Comparison of ENCODE assay signal across 19 mouse cellular contexts in genomic region chr14:57712884-57713283, GRCm38 (mm10). TPM values are rescaled to one million over a fixed set of nuclear protein-coding genes. Genes with fewer than 3 reads are reported as not detected.
DNase-seq lines count a peak whose midpoint lies in the region; ATAC-seq and TF ChIP-seq lines count a peak whose summit lies in the region.
"Had no signal": no experiment of that assay in that cellular context is flagged by ENCODE, and none has a peak within 500 bp of the region (broad histone marks: within the 10 kb centered on the region; RNA-seq: fewer than 3 reads in every experiment).

No protein-coding gene starts in this region.

- no peak overlapping the region for H3K4me3 ChIP-seq in spleen, adult 2 months (ENCODE audit: extremely low read depth, insufficient read depth, insufficient read length)
- no peak overlapping the region for H3K4me3 ChIP-seq in liver, embryonic 16.5 days (ENCODE audit: low read depth, low read length)
- no peak overlapping the region for H3K4me3 ChIP-seq in small intestine, adult 2 months (ENCODE audit: low read depth, low read length)
- H3K4me3 ChIP-seq in layer of hippocampus, adult 2 months: no peak overlapping the region
- H3K4me3 ChIP-seq: midbrain, embryonic 10.5 days; neural tube, embryonic 12.5 days had no signal

- DNase-seq in spleen, adult 2 months (ENCODE audit: low read depth in 1 of 2, low spot score in 2 of 2): peak in 1 of 2 experiments; percentile 34
- no peak for DNase-seq in spleen, postnatal 14 days (ENCODE audit: low spot score in 2 of 2)
- DNase-seq in B cell, adult 2 months: no peak
- no peak for DNase-seq in layer of hippocampus, adult 2 months (ENCODE audit: low spot score in 2 of 2)
- DNase-seq in gastrocnemius, postnatal 25 days: no peak
- DNase-seq: adrenal gland, postnatal 10 days; layer of hippocampus, postnatal 36 days; retina, postnatal 1 day; thymus, postnatal 25 days had no signal

- H3K4me2 ChIP-seq in liver, embryonic 16.5 days (ENCODE audit: low read depth, low read length): no peak overlapping the region
- H3K4me2 ChIP-seq: hindbrain, embryonic 14.5 days; neural tube, embryonic 12.5 days had no signal

- peaks cover 13% of the 10 kb centered on the region; the same call in 1 of the 2 replicates for H3K4me1 ChIP-seq in spleen, adult 2 months (ENCODE audit: control insufficient read depth, insufficient read depth, insufficient read length)
- peaks cover 28% of the 10 kb centered on the region for H3K4me1 ChIP-seq in liver, embryonic 16.5 days (ENCODE audit: control insufficient read depth, low read depth, low read length)
- H3K4me1 ChIP-seq in small intestine, adult 2 months (ENCODE audit: control insufficient read depth, insufficient read depth, insufficient read length, low read length): peaks cover 32% of the 10 kb centered on the region

- no peaks in the 10 kb centered on the region for H3K9me3 ChIP-seq in liver, embryonic 16.5 days (replicated peaks; ENCODE audit: control insufficient read depth, low read length)
- H3K9me3 ChIP-seq: midbrain, embryonic 10.5 days; neural tube, embryonic 12.5 days had no signal

- no peak for TF ChIP-seq CTCF in spleen, adult 2 months (IDR thresholded peaks at IDR 0.05; ENCODE audit: extremely low read depth, insufficient read depth, insufficient read length, insufficient replicate concordance)
- no peak for TF ChIP-seq CTCF in small intestine, adult 2 months (IDR thresholded peaks at IDR 0.05; ENCODE audit: extremely low read depth, insufficient read length, insufficient replicate concordance, low read depth, low read length)
- no peak for TF ChIP-seq CTCF in layer of hippocampus, adult 2 months (conservative IDR thresholded peaks at IDR 0.05)

- 50% methylated on average over 1 of the region's 1 CpGs for WGBS in spleen, adult 2 months
- WGBS in liver, embryonic 16.5 days (ENCODE audit: insufficient replicate concordance): 24% methylated on average over 1 of the region's 1 CpGs
- 14% methylated on average over 1 of the region's 1 CpGs for WGBS in small intestine, adult 2 months

- peak; percentile 98 for ATAC-seq in granulocyte monocyte progenitor cell, adult 5-6 weeks (replicated peaks; ENCODE audit: poor library complexity, severe bottlenecking)
- peak; percentile 58 for ATAC-seq in liver, embryonic 16.5 days (ENCODE audit: low read depth)

- H3K27me3 ChIP-seq in spleen, adult 2 months (ENCODE audit: control insufficient read depth, insufficient read depth, low read length): no peaks in the 10 kb centered on the region
- H3K27me3 ChIP-seq in liver, embryonic 16.5 days (ENCODE audit: control insufficient read depth, insufficient read depth, low read depth, low read length): no peaks in the 10 kb centered on the region
- no peaks in the 10 kb centered on the region for H3K27me3 ChIP-seq in small intestine, adult 2 months (ENCODE audit: control insufficient read depth, insufficient read depth, low read length)
- H3K27me3 ChIP-seq: neural tube, embryonic 12.5 days had no signal

- TF ChIP-seq POLR2A in spleen, adult 2 months (IDR thresholded peaks at IDR 0.05; ENCODE audit: low read depth, low read length): no peak
- TF ChIP-seq POLR2A in small intestine, adult 2 months (IDR thresholded peaks at IDR 0.05; ENCODE audit: low read depth, low read length): no peak

- no peak overlapping the region for H3K9ac ChIP-seq in liver, embryonic 16.5 days (ENCODE audit: low read depth, low read length)
- H3K9ac ChIP-seq: hindbrain, embryonic 14.5 days; neural tube, embryonic 12.5 days had no signal

- peaks cover 2% of the 10 kb centered on the region; the same call in 1 of the 2 replicates for H3K36me3 ChIP-seq in spleen, adult 2 months (ENCODE audit: control insufficient read depth, insufficient read depth, low read length)
- no peaks in the 10 kb centered on the region for H3K36me3 ChIP-seq in liver, embryonic 16.5 days (ENCODE audit: control insufficient read depth, insufficient read depth)
- H3K36me3 ChIP-seq in small intestine, adult 2 months (ENCODE audit: control insufficient read depth, insufficient read depth, low read length): no peaks in the 10 kb centered on the region

- peak overlapping the region; percentile 15; the same call in 1 of the 2 replicates for H3K27ac ChIP-seq in spleen, adult 2 months (ENCODE audit: insufficient read depth, low read length)
- no peak overlapping the region for H3K27ac ChIP-seq in liver, embryonic 16.5 days (ENCODE audit: low read length)
- peak overlapping the region; percentile 27 for H3K27ac ChIP-seq in small intestine, adult 2 months (ENCODE audit: insufficient read depth, low read depth, low read length)
- H3K27ac ChIP-seq in layer of hippocampus, adult 2 months: no peak overlapping the region
- H3K27ac ChIP-seq: hindbrain, embryonic 14.5 days; kidney, postnatal 0 days; midbrain, embryonic 10.5 days; neural tube, embryonic 12.5 days had no signal

RNA-seq across cellular contexts. Expression of gene Gm49361, which starts 33.0 kb away (rescaled TPM):
- polyA plus RNA-seq in spleen, adult 2 months (2012; rRNA removed): 3.9 TPM in 1 of 2 replicates, not detected in the other
- not detected in 2 replicates for total RNA-seq in granulocyte monocyte progenitor cell, adult 5-6 weeks (2014; fragmentation: Nextera tagmentation)
- not detected in 2 replicates for total RNA-seq in granulocyte monocyte progenitor cell, adult 5-6 weeks (2017)
- polyA plus RNA-seq in liver, embryonic 16.5 days (2015; fragmentation: Nextera tagmentation; extraction: Ambion mirVana): not detected in 2 replicates
- polyA plus RNA-seq in small intestine, adult 2 months (2012; rRNA removed): 1.9 and 2.9 TPM in 2 replicates
- total RNA-seq in layer of hippocampus, adult 2 months (2021): 1 to 10 TPM in 1 of 2 experiments, under 1 TPM in 1; 0.32 to 3.1 TPM
- under 1 TPM in 1 of 2 experiments, not detected in 1; 0.51 TPM for total RNA-seq in gastrocnemius, postnatal 25 days (2021)
- polyA plus RNA-seq: cortical plate, adult 2 months; heart, embryonic 16.5 days; hindbrain, embryonic 14.5 days; kidney, postnatal 0 days; limb, embryonic 14.5 days; midbrain, embryonic 10.5 days; neural tube, embryonic 12.5 days had no signal

RNA-seq across cellular contexts. Expression of gene Lats2, which starts 45.3 kb away (rescaled TPM):
- 35.2 and 47.3 TPM in 2 replicates for polyA plus RNA-seq in spleen, adult 2 months (2012; rRNA removed)
- 14.3 and 22.9 TPM in 2 replicates for total RNA-seq in granulocyte monocyte progenitor cell, adult 5-6 weeks (2014; fragmentation: Nextera tagmentation)
- 10.3 TPM in 2 replicates for total RNA-seq in granulocyte monocyte progenitor cell, adult 5-6 weeks (2017)
- 5.2 and 6.1 TPM in 2 replicates for polyA plus RNA-seq in liver, embryonic 16.5 days (2015; fragmentation: Nextera tagmentation; extraction: Ambion mirVana)
- polyA plus RNA-seq in small intestine, adult 2 months (2012; rRNA removed): 11.7 and 23.0 TPM in 2 replicates
- total RNA-seq in layer of hippocampus, adult 2 months (2021): 10 to 100 TPM; 42.5 to 49.0 TPM
- total RNA-seq in gastrocnemius, postnatal 25 days (2021): 10 to 100 TPM; 13.6 to 19.8 TPM

RNA-seq across cellular contexts. Expression of gene Xpo4, which starts 47.7 kb away (rescaled TPM):
- polyA plus RNA-seq in spleen, adult 2 months (2012; rRNA removed): 2.2 and 2.4 TPM in 2 replicates
- 23.6 and 30.4 TPM in 2 replicates for total RNA-seq in granulocyte monocyte progenitor cell, adult 5-6 weeks (2014; fragmentation: Nextera tagmentation)
- total RNA-seq in granulocyte monocyte progenitor cell, adult 5-6 weeks (2017): 39.3 and 41.7 TPM in 2 replicates
- 9.7 and 10.9 TPM in 2 replicates for polyA plus RNA-seq in liver, embryonic 16.5 days (2015; fragmentation: Nextera tagmentation; extraction: Ambion mirVana)
- 0.58 and 0.66 TPM in 2 replicates for polyA plus RNA-seq in small intestine, adult 2 months (2012; rRNA removed)
- 10 to 100 TPM; 14.4 to 15.0 TPM for total RNA-seq in layer of hippocampus, adult 2 months (2021)
- 10 to 100 TPM in 1 of 2 experiments, 1 to 10 TPM in 1; 6.4 to 10.1 TPM for total RNA-seq in gastrocnemius, postnatal 25 days (2021)

Comparison
In these comparisons a context has a peak if more than half of its experiments do, and no peak if none do; other contexts are left out.
1. H3K27ac ChIP-seq: peak in spleen, adult 2 months (single experiment) and small intestine, adult 2 months (single experiment); none in liver, embryonic 16.5 days (single experiment) and layer of hippocampus, adult 2 months (single experiment).